Mouse (Mus musculus) cortical plate, adult 2 months (tissue): ENCODE measurements around the gene Gm28827. TPM values are rescaled to one million over a fixed set of nuclear protein-coding genes. Genes with fewer than 3 reads are reported as not detected.
"Not testable (repeated sequence)": the region's sequence is repeated elsewhere in the genome, so short reads cannot be mapped to it uniquely, and the experiment has no call there.

Source experiments
- H3K27ac ChIP-seq: fragments of 200-500 bp; 2 replicates; pipeline ENCODE4 v1.5.1; 2012; ENCODE audit warnings: low read length, control low read depth, inconsistent platforms; ENCODE audit not compliant: insufficient read depth
- H3K4me1 ChIP-seq: fragments of 200-500 bp; 2 replicates; pipeline ENCODE4 v1.6.1; 2011; ENCODE audit warnings: low read length; ENCODE audit not compliant: control insufficient read depth, insufficient read depth
- H3K4me3 ChIP-seq: fragments of 200-500 bp; 2 replicates; pipeline ENCODE4 v1.5.1; 2011; ENCODE audit warnings: mild to moderate bottlenecking, low read length, control low read depth; ENCODE audit not compliant: insufficient read depth
- polyA plus RNA-seq: library from polyadenylated mRNA; depleted of rRNA; stranded (reverse); fragments of >200 nt; gene quantifications from 2 replicates; pipeline ENCODE4 v1.2.3, GENCODE M21; 2012; rRNA removed

Gene Gm28827
- polyA plus RNA-seq = not detected in 2 replicates

DNA sequence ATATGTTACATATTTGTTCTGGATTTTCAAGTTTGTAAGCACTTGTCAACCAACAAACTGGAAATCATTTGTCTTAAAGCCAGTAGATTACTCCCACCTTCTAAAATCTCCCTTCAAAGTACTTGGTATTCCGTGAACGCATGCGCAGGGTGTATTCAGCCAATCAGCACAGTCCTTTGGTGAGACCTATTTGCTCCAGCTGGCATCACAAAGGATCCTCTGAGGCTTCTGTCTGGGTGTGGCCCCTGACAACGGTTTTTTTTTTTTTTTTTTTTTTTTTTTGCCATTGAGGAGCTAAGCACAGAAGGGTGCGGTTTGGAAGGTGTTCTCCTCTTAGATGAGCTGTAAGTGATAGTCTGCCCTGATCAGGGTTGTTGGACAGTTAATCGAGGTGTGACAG, at the start of gene Gm28827:
Gene Gm28827, plus strand, starts transcription at position 301 of the 400 bp plus-strand sequence.
- H3K27ac ChIP-seq = not testable (repeated sequence)

More for the DNA sequence above, at the start of gene Gm28827:
- H3K4me1 ChIP-seq, H3K4me3 ChIP-seq: not testable (repeated sequence)
